Mouse (Mus musculus): ENCODE measurements around the gene Wfdc9. TPM values are rescaled to one million over a fixed set of nuclear protein-coding genes. Genes with fewer than 3 reads are reported as not detected.

The Wfdc9 gene
- polyA plus RNA-seq, 1 experiment from 2014 or later, result not detected

DNA sequence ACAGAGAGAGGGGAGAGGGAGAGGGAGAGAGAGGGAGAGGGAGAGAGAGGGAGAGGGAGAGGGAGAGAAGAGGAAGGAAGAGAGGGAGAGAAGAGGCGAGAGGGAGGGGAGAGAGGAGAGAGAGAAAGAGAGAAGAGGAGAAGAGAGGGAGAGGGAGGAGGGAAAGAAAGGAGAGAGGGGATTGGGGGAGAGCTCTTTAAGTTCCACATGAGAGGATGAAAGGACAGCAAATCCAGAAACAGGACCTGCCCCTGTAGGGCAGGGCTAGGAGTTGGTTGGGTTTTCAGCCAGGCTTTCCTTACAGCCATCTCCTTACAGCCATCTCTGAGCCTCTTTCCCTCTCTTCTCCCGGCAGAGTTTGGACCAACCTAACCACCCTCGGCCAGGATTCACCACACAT is 28.4 kb upstream of the Wfdc9 start, which contains the start of gene Wfdc13:
TSS of gene Wfdc13 (plus strand) at position 301 of the 400 bp plus-strand sequence.
- H3K9ac ChIP-seq (replicated peaks; ENCODE audit: low read depth), result no peak within 1 kb of the TSS

DNA sequence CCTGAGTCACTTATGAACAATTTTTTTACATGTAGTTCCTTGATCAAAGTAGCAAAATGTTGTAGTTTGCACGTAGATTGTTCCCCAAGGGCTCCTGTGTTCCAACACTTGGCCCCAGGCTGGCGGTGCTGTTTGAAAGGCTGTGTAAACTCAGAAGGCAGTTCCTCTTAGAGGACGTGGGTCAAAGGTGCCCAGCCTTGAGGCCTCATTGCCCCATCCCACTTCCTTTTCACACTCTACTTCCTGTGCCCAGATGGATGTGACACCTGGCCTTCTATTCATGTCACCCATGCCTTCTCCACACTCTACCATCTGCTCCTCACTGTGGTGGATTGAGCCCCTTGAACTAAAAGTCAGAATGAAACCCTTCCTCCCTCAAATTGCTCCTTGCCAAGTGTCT is 23.5 kb upstream of the Wfdc9 start:
- 12% methylated on average over 3 of the region's 3 CpGs for WGBS
- H3K9ac ChIP-seq (replicated peaks; ENCODE audit: low read depth), result no peak overlapping the region
- DNase-seq (ENCODE audit: low spot score), result peak; percentile 63
- no peaks in the 10 kb centered on the region for H3K36me3 ChIP-seq (ENCODE audit: insufficient read depth, low read length)
- ATAC-seq, result peak; percentile 47
- no peaks in the 10 kb centered on the region for H3K27me3 ChIP-seq (replicated peaks; ENCODE audit: insufficient read depth, low read length)
- no peak for TF ChIP-seq EP300 (IDR thresholded peaks at IDR 0.05)
- TF ChIP-seq CTCF (IDR thresholded peaks at IDR 0.05), result no peak
- 0 out of 2 replicates have a peak, but pooled peaks cover 4% of the 10 kb centered on the region for H3K4me1 ChIP-seq (ENCODE audit: insufficient read depth, low read depth, low read length)
- no peak overlapping the region for H3K4me3 ChIP-seq (ENCODE audit: low read depth, low read length)
- H3K27ac ChIP-seq (ENCODE audit: low read length), result no peak overlapping the region
- H3K9me3 ChIP-seq (ENCODE audit: low read length), result no peaks in the 10 kb centered on the region
- H3K4me2 ChIP-seq (replicated peaks; ENCODE audit: low read depth, low read length), result no peak overlapping the region

More for the DNA sequence above, 28.4 kb upstream of the Wfdc9 start, which contains the start of gene Wfdc13:
- Histone ChIP-seq H3K9me3 (ENCODE audit: low read length) (no peaks in the 10 kb centered on the region), H3K4me2 (replicated peaks; ENCODE audit: low read depth, low read length) (no peak within 1 kb of the TSS), H3K4me3 (ENCODE audit: low read depth, low read length) (no peak within 1 kb of the TSS), H3K27me3 (replicated peaks; ENCODE audit: insufficient read depth, low read length) (no peaks in the 10 kb centered on the region), H3K36me3 (ENCODE audit: insufficient read depth, low read length) (no peaks in the 10 kb centered on the region), H3K4me1 (ENCODE audit: insufficient read depth, low read depth, low read length) (no peaks in the 10 kb centered on the region), H3K27ac (ENCODE audit: low read length) (no peak within 1 kb of the TSS)
- DNase-seq (ENCODE audit: low spot score), result no peak
- no peak for ATAC-seq
- TF ChIP-seq CTCF (IDR thresholded peaks at IDR 0.05) (no peak), EP300 (IDR thresholded peaks at IDR 0.05) (no peak)
- 47% methylated on average over 3 of the region's 3 CpGs for WGBS

DNA sequence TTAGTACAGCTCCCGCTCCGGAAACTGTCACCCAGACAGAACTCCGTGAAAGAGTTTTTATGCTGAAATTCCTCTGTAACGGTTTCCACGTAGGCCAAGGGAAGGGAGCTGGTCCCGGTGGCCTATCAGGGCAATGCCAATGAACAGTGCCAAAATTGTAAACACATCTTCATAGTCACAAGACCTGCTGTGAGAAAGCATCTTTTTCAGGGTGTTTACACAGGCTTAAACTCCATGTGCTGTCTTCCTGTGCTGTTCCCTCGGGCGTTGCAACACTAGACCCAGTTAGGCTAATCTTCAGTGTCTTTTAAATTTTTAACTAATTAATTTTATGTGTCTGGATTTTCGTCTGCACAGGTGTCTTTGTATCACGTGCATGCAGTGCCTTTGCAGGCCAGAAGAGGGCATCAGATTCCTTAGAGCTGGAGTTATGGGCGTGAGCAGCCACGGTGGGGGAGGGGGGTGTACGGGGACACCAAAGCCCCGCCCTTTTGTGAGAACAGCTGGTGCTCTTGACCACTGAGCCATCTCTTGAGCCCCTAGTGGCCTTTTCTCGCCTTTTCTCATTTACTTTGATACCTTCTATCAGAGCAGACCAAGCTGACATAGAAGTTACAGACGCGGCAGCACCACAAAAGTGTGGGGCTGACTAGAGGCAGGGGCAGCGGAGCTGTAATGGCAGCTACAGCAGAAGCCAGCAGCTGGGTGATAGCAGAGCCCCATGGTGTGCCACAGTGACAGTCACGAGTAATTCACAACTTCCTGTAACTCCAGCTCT is 22.7 kb upstream of the Wfdc9 start:
- DNase-seq (ENCODE audit: low spot score) (peak; percentile 92), ATAC-seq (peak; percentile 93)
- Histone ChIP-seq H3K27me3 (replicated peaks; ENCODE audit: insufficient read depth, low read length) (no peaks in the 10 kb centered on the region), H3K4me1 (ENCODE audit: insufficient read depth, low read depth, low read length) (0 out of 2 replicates have a peak, but pooled peaks cover 4% of the 10 kb centered on the region), H3K4me2 (replicated peaks; ENCODE audit: low read depth, low read length) (peak overlapping the region; percentile 48), H3K4me3 (ENCODE audit: low read depth, low read length) (no peak overlapping the region), H3K9me3 (ENCODE audit: low read length) (no peaks in the 10 kb centered on the region), H3K27ac (ENCODE audit: low read length) (no peak overlapping the region), H3K36me3 (ENCODE audit: insufficient read depth, low read length) (no peaks in the 10 kb centered on the region), H3K9ac (replicated peaks; ENCODE audit: low read depth) (no peak overlapping the region)
- WGBS, result 16% methylated on average over 19 of the region's 19 CpGs
- TF ChIP-seq CTCF (IDR thresholded peaks at IDR 0.05) (peak; percentile 86), EP300 (IDR thresholded peaks at IDR 0.05) (no peak)

DNA sequence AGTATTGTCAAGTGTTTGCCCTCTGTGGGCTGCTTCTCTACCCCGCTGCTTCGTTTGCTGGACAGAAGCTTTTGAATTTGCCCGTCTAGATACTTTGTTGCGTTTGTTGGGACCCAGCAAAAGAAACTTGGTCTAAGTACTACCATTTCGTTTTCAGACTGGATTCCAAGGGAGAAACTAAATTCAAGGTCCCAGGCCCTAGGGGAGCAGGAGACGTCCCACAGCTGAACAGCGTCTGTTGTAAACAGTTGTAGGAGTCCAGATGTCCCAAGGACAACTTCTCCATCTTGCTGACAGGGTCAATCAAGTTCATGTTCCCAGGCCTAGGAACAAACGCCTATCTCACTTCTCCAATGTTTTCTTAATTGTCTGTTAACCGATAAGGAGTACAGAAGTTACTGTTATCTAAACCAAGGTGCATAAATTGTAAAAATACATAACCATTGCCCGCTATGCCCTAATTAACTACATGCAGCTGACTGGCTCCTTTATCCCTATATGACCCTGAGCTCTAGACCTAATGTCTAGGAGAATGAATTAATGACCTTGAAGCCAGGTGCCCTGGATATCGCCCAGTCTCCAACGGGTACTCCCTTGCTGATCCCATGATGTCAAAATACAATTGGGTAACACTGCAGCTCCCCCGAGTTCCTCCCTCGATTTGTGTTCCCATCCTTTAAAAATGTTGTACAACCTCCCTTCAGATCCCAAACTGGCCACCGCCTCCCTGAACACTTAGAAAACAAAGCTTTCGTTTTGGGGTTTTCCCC is 20.7 kb upstream of the Wfdc9 start:
- no peak overlapping the region for H3K4me3 ChIP-seq (ENCODE audit: low read depth, low read length)

DNA sequence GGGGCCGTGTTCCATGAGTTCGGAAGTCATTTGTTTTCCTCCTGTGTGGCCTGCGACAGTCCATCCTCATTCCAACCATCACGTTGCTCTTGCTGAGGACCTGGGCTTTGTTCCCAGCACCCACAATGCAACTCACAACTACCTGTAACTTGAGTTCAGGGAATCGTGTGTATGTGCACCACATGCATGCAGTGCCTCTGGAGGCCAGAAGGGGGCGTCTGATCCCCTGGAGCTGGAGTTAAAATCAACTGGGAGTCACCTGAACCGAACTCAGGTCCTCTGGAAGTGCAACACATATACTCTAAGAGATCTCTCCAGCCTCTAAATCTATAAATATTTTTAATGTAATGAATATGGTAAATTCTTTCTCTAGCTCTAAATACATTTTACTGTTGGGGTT is 19.7 kb upstream of the Wfdc9 start:
- no peak for ATAC-seq

More for the DNA sequence above, 20.7 kb upstream of the Wfdc9 start:
- no peak overlapping the region for H3K9ac ChIP-seq (replicated peaks; ENCODE audit: low read depth)
- no peak overlapping the region for H3K4me2 ChIP-seq (replicated peaks; ENCODE audit: low read depth, low read length)
- 0 out of 2 replicates have a peak, but pooled peaks cover 4% of the 10 kb centered on the region for H3K4me1 ChIP-seq (ENCODE audit: insufficient read depth, low read depth, low read length)
- DNase-seq (ENCODE audit: low spot score), result no peak
- ATAC-seq, result no peak
- H3K36me3 ChIP-seq (ENCODE audit: insufficient read depth, low read length), result no peaks in the 10 kb centered on the region
- no peaks in the 10 kb centered on the region for H3K9me3 ChIP-seq (ENCODE audit: low read length)
- no peaks in the 10 kb centered on the region for H3K27me3 ChIP-seq (replicated peaks; ENCODE audit: insufficient read depth, low read length)
- TF ChIP-seq EP300 (IDR thresholded peaks at IDR 0.05) (no peak), CTCF (IDR thresholded peaks at IDR 0.05) (no peak)
- no peak overlapping the region for H3K27ac ChIP-seq (ENCODE audit: low read length)
- 63% methylated on average over 16 of the region's 16 CpGs for WGBS

DNA sequence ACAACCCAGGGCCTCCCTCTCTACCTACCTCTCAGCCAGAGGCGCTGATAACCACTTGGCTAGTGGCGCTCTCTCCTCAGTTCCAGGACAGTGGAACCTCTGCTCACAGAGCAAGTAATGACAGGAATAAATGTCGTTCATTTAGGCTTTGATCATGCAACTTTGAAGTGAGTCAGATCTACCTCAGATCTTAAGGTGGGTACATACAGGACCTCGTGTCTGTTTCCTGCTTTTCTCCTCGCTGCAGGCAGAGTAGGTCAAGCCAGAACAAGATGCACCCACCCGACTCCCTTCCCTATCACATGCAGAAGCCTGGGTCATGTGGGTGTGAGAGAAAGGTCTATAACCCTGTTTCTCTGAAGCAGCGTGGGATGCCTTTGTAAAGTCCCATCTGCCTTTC is 17.6 kb upstream of the Wfdc9 start, which contains the start of gene Wfdc11:
TSS of gene Wfdc11 (minus strand) at position 101 of the 400 bp plus-strand sequence.
- ATAC-seq, result no peak
- H3K4me1 ChIP-seq (ENCODE audit: insufficient read depth, low read depth, low read length), result no peaks in the 10 kb centered on the region

More for the DNA sequence above, 19.7 kb upstream of the Wfdc9 start:
- no peak overlapping the region for H3K9ac ChIP-seq (replicated peaks; ENCODE audit: low read depth)
- TF ChIP-seq CTCF (IDR thresholded peaks at IDR 0.05) (peak; percentile 30; the same call in 1 of the 2 replicates), EP300 (IDR thresholded peaks at IDR 0.05) (no peak)
- 79% methylated on average over 7 of the region's 7 CpGs for WGBS
- H3K4me2 ChIP-seq (replicated peaks; ENCODE audit: low read depth, low read length), result no peak overlapping the region
- H3K4me1 ChIP-seq (ENCODE audit: insufficient read depth, low read depth, low read length), result 0 out of 2 replicates have a peak, but pooled peaks cover 4% of the 10 kb centered on the region
- no peak overlapping the region for H3K4me3 ChIP-seq (ENCODE audit: low read depth, low read length)
- no peak for DNase-seq (ENCODE audit: low spot score)
- no peak overlapping the region for H3K27ac ChIP-seq (ENCODE audit: low read length)
- H3K27me3 ChIP-seq (replicated peaks; ENCODE audit: insufficient read depth, low read length), result no peaks in the 10 kb centered on the region
- no peaks in the 10 kb centered on the region for H3K9me3 ChIP-seq (ENCODE audit: low read length)
- H3K36me3 ChIP-seq (ENCODE audit: insufficient read depth, low read length), result no peaks in the 10 kb centered on the region

More for the DNA sequence above, 17.6 kb upstream of the Wfdc9 start, which contains the start of gene Wfdc11:
- no peak for DNase-seq (ENCODE audit: low spot score)
- Histone ChIP-seq H3K36me3 (ENCODE audit: insufficient read depth, low read length) (no peaks in the 10 kb centered on the region), H3K4me3 (ENCODE audit: low read depth, low read length) (no peak within 1 kb of the TSS), H3K27ac (ENCODE audit: low read length) (no peak within 1 kb of the TSS), H3K9me3 (ENCODE audit: low read length) (no peaks in the 10 kb centered on the region), H3K4me2 (replicated peaks; ENCODE audit: low read depth, low read length) (no peak within 1 kb of the TSS), H3K9ac (replicated peaks; ENCODE audit: low read depth) (no peak within 1 kb of the TSS), H3K27me3 (replicated peaks; ENCODE audit: insufficient read depth, low read length) (no peaks in the 10 kb centered on the region)
- 69% methylated on average over 7 of the region's 7 CpGs for WGBS
- TF ChIP-seq CTCF (IDR thresholded peaks at IDR 0.05) (no peak), EP300 (IDR thresholded peaks at IDR 0.05) (no peak)

All from lung, postnatal 0 days (tissue).